Mouse (Mus musculus): Measurements from ENCODE around the gene Rln3.
"Not testable (repeated sequence)": the region's sequence is repeated elsewhere in the genome, so short reads cannot be mapped to it uniquely, and the experiment has no call there.

The Rln3 gene

GRCm38 (mm10) chr8:84012499-84013165, 32.2 kb downstream of the Rln3 start:
- no peak for DNase-seq

GRCm38 (mm10) chr8:84011705-84012498, 32.9 kb downstream of the Rln3 start, which contains the start of gene 2210011C24Rik:
2210011C24Rik (minus strand) TSS chr8:84012171.
- DNase-seq, result no peak

- DNase-seq, result no peak
These were observed 33.9 kb downstream of the Rln3 start for GRCm38 (mm10) chr8:84010625-84011611.

GRCm38 (mm10) chr8:84009876-84010275, 34.9 kb downstream of the Rln3 start:
- DNase-seq, result peak; percentile 70

- no peak for DNase-seq
These were observed 36.4 kb downstream of the Rln3 start for GRCm38 (mm10) chr8:84008362-84008761.

GRCm38 (mm10) chr8:84005502-84005901, 39.3 kb downstream of the Rln3 start:
- not testable (repeated sequence) for DNase-seq

- peak; percentile 96 for DNase-seq
These were observed 40.1 kb downstream of the Rln3 start for GRCm38 (mm10) chr8:84004533-84005201.

GRCm38 (mm10) chr8:84003612-84004246, 41.1 kb downstream of the Rln3 start:
- DNase-seq, result no peak

GRCm38 (mm10) chr8:84002957-84003611, 41.7 kb downstream of the Rln3 start:
- no peak for DNase-seq

GRCm38 (mm10) chr8:84001281-84002000, 43.4 kb downstream of the Rln3 start, which contains the start of gene 1700067K01Rik:
1700067K01Rik (plus strand) TSS chr8:84001502.
- no peak for DNase-seq

GRCm38 (mm10) chr8:83999825-84000224, 45.0 kb downstream of the Rln3 start:
- DNase-seq, result no peak

GRCm38 (mm10) chr8:83999057-83999705, 45.6 kb downstream of the Rln3 start:
- DNase-seq, result no peak

- no peak for DNase-seq
These were observed 46.4 kb downstream of the Rln3 start for GRCm38 (mm10) chr8:83998231-83999056.

GRCm38 (mm10) chr8:83997511-83998141, 47.2 kb downstream of the Rln3 start, which contains the start of gene Samd1:
Samd1 (plus strand) TSS chr8:83997672.
- peak; percentile 59 for DNase-seq

- DNase-seq, result peak; percentile 88
These were observed 48.0 kb downstream of the Rln3 start for GRCm38 (mm10) chr8:83996567-83997505.

GRCm38 (mm10) chr8:83995973-83996372, 48.8 kb downstream of the Rln3 start:
- no peak for DNase-seq

GRCm38 (mm10) chr8:83994030-83994429, 50.8 kb downstream of the Rln3 start:
- DNase-seq, result no peak
